Mouse (Mus musculus) heart, embryonic 10.5 days (tissue): Measurements from ENCODE around the gene Ndufs7. TPM values are rescaled to one million over a fixed set of nuclear protein-coding genes. Genes with fewer than 3 reads are reported as not detected.
A peak's percentile ranks its signal among the peaks of the same experiment; 100 is the strongest.

Source experiments
- DNase-seq: peaks from one replicate; pipeline ENCODE4 v3.0.0-alpha.2; 2017; ENCODE audit warnings: low spot score
- H3K27ac ChIP-seq: fragments of 300-500 bp; sonication (generic); 2 replicates; pipeline ENCODE4 v1.5.1; 2016; ENCODE audit warnings: mild to moderate bottlenecking
- H3K27me3 ChIP-seq: fragments of 300-500 bp; sonication (generic); 2 replicates; pipeline ENCODE4 v1.6.1; 2016; ENCODE audit warnings: mild to moderate bottlenecking; ENCODE audit not compliant: poor library complexity, insufficient read depth, severe bottlenecking
- H3K36me3 ChIP-seq: fragments of 300-500 bp; sonication (generic); 2 replicates; pipeline ENCODE4 v1.6.1; 2016; ENCODE audit warnings: mild to moderate bottlenecking, moderate library complexity
- H3K4me1 ChIP-seq: fragments of 300-500 bp; sonication (generic); 2 replicates; pipeline ENCODE4 v1.6.1; 2016; ENCODE audit warnings: mild to moderate bottlenecking
- H3K4me3 ChIP-seq: fragments of 300-500 bp; sonication (generic); 2 replicates; pipeline ENCODE4 v1.5.1; 2016; ENCODE audit warnings: mild to moderate bottlenecking, moderate library complexity
- H3K9me3 ChIP-seq: fragments of 300-500 bp; sonication (generic); 2 replicates; pipeline ENCODE4 v1.6.1; 2016; ENCODE audit warnings: mild to moderate bottlenecking, moderate library complexity
- WGBS: fragments of 180-500 bp; shearing (Covaris S2); methylation state at CpG from one replicate; pipeline ENCODE4 v1.1.7; 2016; 5-methylcytosine and 5-hydroxymethylcytosine counted together
- microRNA-seq: library from miRNA; unstranded; fragments of <30 nt; microRNA quantifications from one replicate; pipeline ENCODE4, GENCODE M21; 2017
- polyA plus RNA-seq: library from polyadenylated mRNA; unstranded; fragments of >200 nt; fragmentation: Nextera tagmentation; extraction: Ambion mirVana; gene quantifications from 2 replicates; pipeline ENCODE4 v1.2.1, GENCODE M21; 2016

Gene Ndufs7
- polyA plus RNA-seq, 1 experiment from 2014 or later = 432 TPM

- H3K27me3 ChIP-seq = peaks cover 95% of the 10 kb centered on the region
- 14% methylated on average over 12 of the region's 12 CpGs for WGBS
- H3K36me3 ChIP-seq = no peaks in the 10 kb centered on the region
- no peak for DNase-seq
- H3K4me1 ChIP-seq = peaks cover 18% of the 10 kb centered on the region
- H3K4me3 ChIP-seq = peak overlapping the region; percentile 41
- H3K9me3 ChIP-seq = no peaks in the 10 kb centered on the region
- H3K27ac ChIP-seq = no peak overlapping the region
Measured at GRCm38 (mm10) chr10:80304458-80304857, 55.5 kb downstream of the Ndufs7 start.

- Histone ChIP-seq H3K36me3 (no peaks in the 10 kb centered on the region), H3K4me3 (peak overlapping the region; percentile 41), H3K27ac (no peak overlapping the region), H3K4me1 (peaks cover 18% of the 10 kb centered on the region), H3K27me3 (peaks cover 93% of the 10 kb centered on the region), H3K9me3 (no peaks in the 10 kb centered on the region)
- WGBS = 7% methylated on average over 25 of the region's 25 CpGs
- DNase-seq = no peak
Measured at GRCm38 (mm10) chr10:80304862-80305261, 55.9 kb downstream of the Ndufs7 start.

Small RNA genes within 50 kb of the gene (microRNA-seq; reads per million reads assigned to microRNA genes)
- gene Mir6911 = 0.76 reads per million

Other genes starting within 250 kb of the Ndufs7 start
- 12.0 and 16.7 TPM in 2 replicates for gene Arhgap45, start 232.5 kb upstream of the Ndufs7 start, polyA plus RNA-seq
- 181 and 233 TPM in 2 replicates for gene Polr2e, start 209.3 kb upstream of the Ndufs7 start, polyA plus RNA-seq
- 767 and 797 TPM in 2 replicates for gene Gpx4, start 202.0 kb upstream of the Ndufs7 start, polyA plus RNA-seq
- 14.8 and 15.6 TPM in 2 replicates for gene Sbno2, start 143.6 kb upstream of the Ndufs7 start, polyA plus RNA-seq
- 12.4 and 17.8 TPM in 2 replicates for gene Stk11, start 133.3 kb upstream of the Ndufs7 start, polyA plus RNA-seq
- 689 and 872 TPM in 2 replicates for gene Atp5d, start 110.5 kb upstream of the Ndufs7 start, polyA plus RNA-seq
- gene Cbarp, start 108.3 kb upstream of the Ndufs7 start, polyA plus RNA-seq = 2.0 and 4.0 TPM in 2 replicates
- 16.1 and 24.4 TPM in 2 replicates for gene Midn, start 100.8 kb upstream of the Ndufs7 start, polyA plus RNA-seq
- gene Cirbp, start 83.1 kb upstream of the Ndufs7 start, polyA plus RNA-seq = 85.7 and 98.0 TPM in 2 replicates
- gene 1600002K03Rik, start 76.2 kb upstream of the Ndufs7 start, polyA plus RNA-seq = 11.7 and 13.9 TPM in 2 replicates
- gene Efna2, start 69.6 kb upstream of the Ndufs7 start, polyA plus RNA-seq = 14.9 and 20.6 TPM in 2 replicates
- 56.4 and 76.5 TPM in 2 replicates for gene Mum1, start 22.7 kb upstream of the Ndufs7 start, polyA plus RNA-seq
- gene Gamt, start 11.9 kb downstream of the Ndufs7 start, polyA plus RNA-seq = 61.2 and 72.0 TPM in 2 replicates
- gene Dazap1, start 12.4 kb downstream of the Ndufs7 start, polyA plus RNA-seq = 40.2 and 58.0 TPM in 2 replicates
- 774 and 882 TPM in 2 replicates for gene Rps15, start 43.3 kb downstream of the Ndufs7 start, polyA plus RNA-seq
- 0.74 and 0.78 TPM in 2 replicates for gene Apc2, start 46.9 kb downstream of the Ndufs7 start, polyA plus RNA-seq
- 41.3 and 46.8 TPM in 2 replicates for gene 2310011J03Rik, start 71.4 kb downstream of the Ndufs7 start, polyA plus RNA-seq
- 1.6 and 4.0 TPM in 2 replicates for gene Pcsk4, start 80.4 kb downstream of the Ndufs7 start, polyA plus RNA-seq
- gene Reep6, start 80.8 kb downstream of the Ndufs7 start, polyA plus RNA-seq = 7.1 and 18.3 TPM in 2 replicates
- 1.3 and 1.9 TPM in 2 replicates for gene Adamtsl5, start 99.3 kb downstream of the Ndufs7 start, polyA plus RNA-seq
- 0.16 TPM in 1 of 2 replicates, not detected in the other for gene Plk5, start 107.3 kb downstream of the Ndufs7 start, polyA plus RNA-seq
- gene Mex3d, start 138.5 kb downstream of the Ndufs7 start, polyA plus RNA-seq = 2.1 and 5.0 TPM in 2 replicates
- 237 and 315 TPM in 2 replicates for gene Mbd3, start 150.4 kb downstream of the Ndufs7 start, polyA plus RNA-seq
- 973 and 1,195 TPM in 2 replicates for gene Uqcr11, start 157.7 kb downstream of the Ndufs7 start, polyA plus RNA-seq
- 80.6 and 140 TPM in 2 replicates for gene Tcf3, start 184.5 kb downstream of the Ndufs7 start, polyA plus RNA-seq
- gene Onecut3, start 245.7 kb downstream of the Ndufs7 start, polyA plus RNA-seq = 0.44 TPM in 1 of 2 replicates, not detected in the other